Mouse (Mus musculus) thymus, adult 2 months (tissue): ENCODE results near the gene Rrp7a.

Source experiments
- CTCF ChIP-seq: fragments of 200-500 bp; IDR thresholded peaks from 2 replicates; pipeline ENCODE4 v1.5.1; 2012; ENCODE audit warnings: mild to moderate bottlenecking, control low read depth, low read length, moderate library complexity, borderline replicate concordance; ENCODE audit not compliant: control insufficient read depth, poor library complexity, insufficient read depth; ENCODE audit errors: extremely low read depth
- POLR2A ChIP-seq: fragments of 200-500 bp; IDR thresholded peaks from 2 replicates; pipeline ENCODE4 v1.6.1; 2012; ENCODE audit warnings: mild to moderate bottlenecking, low read length, control low read depth, moderate library complexity; ENCODE audit not compliant: control insufficient read depth, poor library complexity, insufficient read depth; ENCODE audit errors: extremely low read depth

DNA sequence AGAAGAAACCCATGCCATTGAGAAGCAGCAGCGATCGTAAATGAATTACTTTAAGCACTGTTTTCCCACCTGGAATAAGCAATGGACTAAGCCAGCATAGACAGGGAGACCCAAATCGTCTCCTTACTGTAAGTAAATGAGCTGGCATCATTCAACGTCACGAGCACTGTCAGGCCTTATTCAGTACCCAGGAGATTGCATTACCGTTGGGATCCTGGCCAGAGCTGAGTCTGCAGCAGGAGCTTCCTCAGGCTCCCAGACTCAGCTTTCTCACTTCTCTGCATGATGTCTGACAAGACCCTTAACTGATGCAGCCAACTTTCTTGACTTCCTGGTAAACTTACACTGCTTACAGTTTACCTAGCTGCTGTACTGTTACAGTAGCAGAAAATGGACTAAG, 12.1 kb upstream of the Rrp7a start:
- TF ChIP-seq CTCF (no peak), POLR2A (no peak)
